Mouse (Mus musculus): ENCODE results near the gene Nkap.

DNA sequence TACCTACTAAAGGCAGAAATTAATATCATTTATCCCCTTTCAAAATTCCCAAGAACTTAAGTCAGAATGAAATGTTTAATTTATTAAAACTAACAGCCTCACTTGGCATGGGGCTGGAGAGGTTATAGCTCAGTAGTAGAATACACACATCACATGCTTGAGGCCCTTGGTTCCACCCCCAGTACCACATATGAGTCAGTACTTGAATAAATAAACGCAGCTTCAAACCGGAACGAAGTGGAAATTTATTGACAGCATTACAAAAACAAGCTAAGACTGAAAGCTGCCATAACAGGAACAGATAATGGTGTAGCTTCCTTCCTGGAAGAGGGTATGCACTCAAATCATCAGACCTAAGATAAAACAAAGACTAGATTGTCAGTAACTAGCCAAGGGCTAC lies 35.1 kb upstream of the Nkap start:
- TF ChIP-seq MAFK (IDR thresholded peaks at IDR 0.05; ENCODE audit: insufficient read depth, low read depth, low read length) (no peak), ZC3H11A (IDR thresholded peaks at IDR 0.05; ENCODE audit: borderline replicate concordance, low read depth, low read length) (no peak), ZNF384 (IDR thresholded peaks at IDR 0.05; ENCODE audit: low read depth, low read length) (no peak), CHD2 (IDR thresholded peaks at IDR 0.05; ENCODE audit: low read depth, low read length) (no peak), HCFC1 (IDR thresholded peaks at IDR 0.05; ENCODE audit: borderline replicate concordance, insufficient read depth, low read length) (no peak)
